Mouse (Mus musculus): ENCODE results near the gene Aar2.

GRCm38 (mm10) chr2:156617536-156617935, 70.2 kb downstream of the Aar2 start:
- TF ChIP-seq POLR2A (IDR thresholded peaks at IDR 0.05; ENCODE audit: extremely low read depth, insufficient read depth, low read length) = no peak
- TF ChIP-seq CTCF (IDR thresholded peaks at IDR 0.05; ENCODE audit: low read depth, low read length) = no peak
